Mouse (Mus musculus) thymus, postnatal 36 days (tissue): ENCODE data around the gene Gba.
A peak's percentile ranks its signal among the peaks of the same experiment; 100 is the strongest.
"Not testable (repeated sequence)": the region's sequence is repeated elsewhere in the genome, so short reads cannot be mapped to it uniquely, and the experiment has no call there.

Experiments
- DNase-seq, 2 experiments: peaks; one replicate each; pipeline ENCODE4 v3.0.0; 2022; ENCODE audit warnings: mixed read lengths in 2 of 2

The Gba gene

DNA sequence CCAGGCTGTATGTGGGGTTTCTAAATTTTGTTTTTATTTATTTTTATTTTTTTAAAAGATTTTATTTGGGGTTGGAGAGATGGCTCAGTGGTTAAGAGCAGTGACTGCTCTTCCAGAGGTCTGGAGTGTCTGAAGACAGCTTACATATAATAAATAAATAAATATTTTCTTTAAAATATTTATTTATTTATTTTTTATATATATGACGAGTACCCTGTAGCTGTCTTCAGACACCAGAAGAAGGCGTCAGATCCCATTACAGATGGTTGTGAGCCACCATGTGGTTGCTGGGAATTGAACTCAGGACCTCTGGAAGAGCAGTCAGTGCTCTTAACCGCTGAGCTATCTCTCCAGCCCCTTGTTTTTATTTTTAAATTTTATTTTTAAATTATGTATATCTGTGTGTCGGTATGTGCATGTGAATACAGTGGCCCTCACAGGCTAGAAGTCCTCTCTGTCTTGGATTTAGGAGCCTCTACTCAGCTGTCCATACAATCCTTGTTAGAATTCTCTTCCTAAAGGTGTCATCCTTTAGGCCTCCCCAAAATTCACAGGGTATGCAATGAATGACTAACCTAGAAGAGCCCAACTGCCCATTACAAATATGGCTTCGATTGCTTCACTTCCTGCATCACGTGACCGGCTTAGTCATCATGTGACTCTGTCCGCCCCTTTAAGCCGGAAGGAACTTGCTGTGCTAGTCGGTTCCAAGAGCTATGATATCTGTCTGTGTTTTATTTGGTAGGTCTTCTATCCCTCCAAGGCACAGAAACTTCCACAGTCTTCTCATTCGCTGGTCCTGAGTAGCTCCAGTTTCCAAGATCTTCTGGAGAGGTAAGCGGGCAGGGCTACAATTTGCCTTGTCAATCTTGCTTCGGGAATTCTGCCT, at the start of gene Gba:
Gba (plus strand) TSS at position 676 of the 889 bp plus-strand sequence.
- DNase-seq: peak; percentile 82

DNA sequence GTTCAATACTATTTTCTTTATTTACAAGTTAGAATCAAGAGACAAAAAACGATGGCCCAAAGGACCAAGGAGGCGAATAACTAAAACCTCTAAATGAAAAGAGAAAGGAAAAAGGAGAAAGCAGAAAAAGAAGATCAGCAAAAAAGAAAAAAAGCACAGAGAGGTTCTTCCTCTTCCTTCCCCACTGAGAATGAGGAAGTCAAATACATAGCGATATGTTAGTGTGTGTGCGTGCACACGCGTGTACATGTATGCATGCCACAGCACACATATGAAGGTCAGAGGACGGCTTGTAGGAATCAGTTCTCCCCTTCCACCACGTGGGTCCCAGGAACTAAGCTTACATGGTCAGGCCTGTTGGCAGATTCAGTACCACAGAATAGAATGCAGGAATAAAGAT, 45.8 kb upstream of the Gba start:
- DNase-seq: no peak

DNA sequence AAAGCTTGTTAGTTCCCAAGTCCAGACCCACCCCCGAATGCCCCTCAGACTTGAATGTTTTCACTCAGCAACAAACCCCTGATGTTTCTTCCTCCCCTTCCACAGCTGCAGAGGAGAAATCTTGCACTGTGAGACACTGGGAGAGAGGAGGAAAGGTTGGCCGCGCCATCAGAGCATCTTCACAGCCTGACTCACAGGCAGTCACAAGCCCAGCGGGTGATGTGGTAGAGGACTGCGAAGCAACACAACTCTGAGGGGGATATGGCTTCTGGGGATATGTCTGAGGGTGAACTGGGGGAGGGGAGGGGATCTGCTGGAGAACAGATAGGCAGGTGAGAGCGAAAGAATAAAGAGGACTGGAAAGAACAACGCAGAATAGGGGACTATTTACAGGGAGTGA, 44.1 kb upstream of the Gba start:
- DNase-seq: no peak

DNA sequence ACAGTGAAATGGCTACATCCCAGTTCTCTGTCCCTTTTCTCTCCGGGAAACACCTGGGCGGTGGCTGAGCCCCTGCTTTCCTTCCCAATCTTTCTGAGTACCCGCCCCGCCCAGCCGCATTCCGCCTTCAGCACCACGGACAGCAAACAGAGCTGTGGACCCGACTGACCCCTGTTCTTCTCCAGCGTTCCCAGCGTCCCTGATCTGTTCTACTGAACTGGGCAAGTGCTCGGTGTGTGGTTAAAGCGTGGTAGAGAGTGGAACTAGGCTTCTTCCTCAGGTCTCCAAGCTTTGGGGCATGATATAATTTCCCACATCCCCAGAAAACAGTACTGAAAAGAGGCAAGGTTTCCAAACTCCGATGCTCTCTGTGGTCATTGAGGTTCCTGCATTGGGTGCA, 43.5 kb upstream of the Gba start:
- peak; percentile 39 to 41 for DNase-seq

DNA sequence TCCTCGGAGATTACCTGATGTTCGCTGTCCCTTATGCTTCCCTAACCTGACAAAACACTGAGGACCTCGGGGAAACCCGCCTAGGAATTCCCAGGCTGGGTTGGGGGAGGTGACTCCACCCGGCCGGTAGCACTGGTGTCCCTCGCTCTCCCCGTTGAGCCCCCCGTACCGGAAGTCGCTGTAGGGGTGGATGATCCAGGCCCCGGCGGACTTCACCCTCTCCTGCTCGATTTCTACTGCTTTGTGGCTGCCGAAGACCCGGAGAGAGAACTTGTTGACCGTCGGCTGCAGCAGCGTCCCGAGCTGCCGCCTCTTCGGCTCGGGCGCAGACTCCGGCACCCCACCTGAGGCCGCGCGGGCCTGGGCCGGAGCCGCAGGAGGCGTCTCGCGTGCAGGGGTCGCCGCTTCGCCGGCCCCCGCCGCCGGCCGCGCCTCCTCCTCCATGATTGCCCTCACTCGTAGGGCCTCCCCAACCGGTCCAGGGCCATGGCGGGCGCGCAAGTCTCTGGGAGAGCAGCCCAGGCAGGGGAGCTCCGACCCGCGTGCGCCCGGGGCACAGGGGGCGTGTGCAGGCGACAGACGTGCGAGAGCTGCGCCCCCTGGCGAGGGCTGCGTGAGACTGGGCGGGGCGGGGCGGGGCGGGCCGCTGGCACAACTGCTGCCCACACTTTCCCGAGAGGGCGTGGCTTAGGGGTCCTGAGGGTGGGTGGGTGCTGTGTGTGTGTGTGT, 42.9 kb upstream of the Gba start, which contains the start of gene Hcn3:
Hcn3 (minus strand) TSS at position 581 of the 729 bp plus-strand sequence.
- peak; percentile 78 to 82 for DNase-seq

DNA sequence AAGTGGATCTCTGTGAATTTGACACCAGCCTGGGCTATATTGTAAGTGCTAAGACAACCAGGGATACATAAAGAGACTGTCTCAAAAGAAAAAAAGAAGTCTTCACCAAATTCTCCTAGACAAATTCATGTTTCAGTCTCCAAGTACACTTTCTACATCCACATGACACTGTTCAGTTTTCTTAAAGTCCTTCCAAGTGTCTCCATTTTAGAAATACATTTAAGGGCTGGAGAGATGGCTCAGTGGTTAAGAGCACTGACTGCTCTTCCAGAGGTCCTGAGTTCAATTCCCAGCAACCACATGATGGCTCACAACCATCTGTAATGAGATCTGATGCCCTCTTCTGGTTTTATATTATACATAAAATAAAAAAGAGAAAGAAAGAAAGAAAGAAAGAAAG, 41.5 kb upstream of the Gba start:
- not testable (repeated sequence) for DNase-seq

DNA sequence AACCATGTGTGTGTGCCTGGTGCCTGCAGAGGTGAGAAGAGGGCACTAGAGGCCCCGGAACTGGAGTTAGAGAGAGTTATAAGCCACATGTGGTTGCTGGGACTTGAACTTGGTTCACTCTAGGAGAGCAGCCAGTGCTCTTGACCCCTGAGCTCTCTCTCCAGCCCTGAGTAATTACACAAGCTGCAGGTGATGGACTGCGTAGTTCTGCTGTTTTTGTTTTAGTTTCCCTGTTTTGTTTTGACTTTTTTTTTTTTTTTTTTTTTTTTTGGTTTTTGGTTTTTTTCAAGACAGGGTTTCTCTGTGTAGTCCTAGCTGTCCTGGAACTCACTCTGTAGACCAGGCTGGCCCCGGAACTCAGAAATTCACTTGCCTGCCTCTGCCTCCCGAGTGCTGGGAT, 40.9 kb upstream of the Gba start:
- no peak for DNase-seq

DNA sequence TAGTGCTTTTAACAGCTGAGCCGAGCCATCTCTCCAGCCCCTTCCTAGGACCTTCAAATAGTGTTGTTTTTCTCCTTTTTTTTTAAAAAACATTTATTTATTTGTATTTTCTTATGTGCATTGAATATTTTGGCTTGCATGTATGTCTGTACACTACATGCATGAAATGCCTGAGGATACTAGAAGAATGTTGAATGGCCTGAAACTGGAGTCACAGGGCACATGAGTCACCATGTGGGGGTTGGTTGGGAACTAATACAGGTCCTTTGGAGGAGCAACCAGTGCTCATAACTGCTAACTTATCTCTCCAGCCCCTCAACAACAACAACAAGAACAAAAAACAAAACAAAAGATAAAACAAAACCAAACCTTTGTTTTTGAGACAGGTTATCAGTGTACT, 39.6 kb upstream of the Gba start:
- DNase-seq: no peak

DNA sequence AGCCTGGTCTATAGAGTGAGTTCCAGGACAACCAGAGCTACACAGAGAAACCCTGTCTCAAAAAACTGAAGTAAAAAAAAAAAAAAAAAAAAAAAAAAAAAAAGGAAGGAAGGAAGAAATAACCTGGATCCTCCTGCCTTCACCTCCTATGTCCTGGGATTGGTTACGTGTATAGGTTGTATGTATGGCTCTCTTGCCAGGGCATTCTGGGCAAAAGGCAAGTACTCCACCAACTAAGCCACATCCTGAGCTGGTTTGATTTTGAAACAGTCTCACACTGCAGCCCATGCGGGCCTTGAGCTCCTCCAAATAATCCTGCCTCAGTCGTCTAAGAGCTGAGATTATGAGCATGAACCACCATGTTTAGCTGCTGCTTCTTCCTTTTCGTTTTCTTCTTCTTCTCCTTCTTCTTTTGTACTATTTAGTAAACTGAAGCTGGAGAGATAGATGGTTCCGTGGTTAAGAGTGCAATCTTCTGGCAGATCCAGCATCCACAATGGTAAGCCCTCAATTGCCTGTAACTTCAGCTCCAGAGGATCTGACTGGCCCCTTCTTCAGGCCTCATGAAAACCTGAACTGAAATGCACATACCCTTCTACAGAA, 39.0 kb upstream of the Gba start:
- DNase-seq: no peak

DNA sequence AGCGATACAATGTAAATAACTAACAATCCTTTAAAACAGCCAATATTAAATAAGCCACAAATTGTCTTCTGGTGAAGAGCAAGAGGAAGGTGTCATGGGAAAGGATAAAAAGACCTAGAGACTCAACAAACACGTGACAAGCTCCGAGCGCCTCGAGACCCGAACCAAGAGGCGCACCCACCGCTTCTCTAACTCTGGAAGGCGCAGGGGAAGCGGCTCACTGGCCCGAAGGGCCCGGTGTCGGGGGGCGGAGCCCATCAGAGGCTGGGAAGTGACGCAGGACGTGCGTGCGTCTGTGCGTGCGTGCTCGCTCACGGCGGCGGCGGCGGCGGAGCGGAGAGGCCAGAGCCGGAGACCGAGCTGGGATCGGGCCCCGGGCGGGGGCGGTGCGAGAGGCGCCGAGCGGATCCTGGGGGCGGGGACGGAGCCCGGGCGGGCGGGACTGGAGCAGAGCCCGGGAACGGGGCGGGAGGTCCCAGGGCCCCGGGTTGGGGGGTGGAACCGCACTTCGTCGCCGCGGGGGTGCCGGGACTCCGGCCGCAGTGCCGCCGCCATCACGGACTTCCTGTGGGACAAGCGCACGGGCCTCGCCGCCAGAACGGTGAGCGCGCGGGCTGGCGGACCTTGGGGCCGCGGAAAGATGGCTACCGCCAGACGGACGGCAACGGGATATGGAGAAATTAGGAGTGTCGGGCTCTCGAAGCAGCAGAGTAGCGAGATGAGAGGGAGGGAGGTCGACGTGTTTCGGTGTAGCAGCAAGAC, 38.0 kb upstream of the Gba start, which contains the start of gene Clk2:
Clk2 (plus strand) TSS at position 290 of the 762 bp plus-strand sequence.
- peak; percentile 94 to 97 for DNase-seq

DNA sequence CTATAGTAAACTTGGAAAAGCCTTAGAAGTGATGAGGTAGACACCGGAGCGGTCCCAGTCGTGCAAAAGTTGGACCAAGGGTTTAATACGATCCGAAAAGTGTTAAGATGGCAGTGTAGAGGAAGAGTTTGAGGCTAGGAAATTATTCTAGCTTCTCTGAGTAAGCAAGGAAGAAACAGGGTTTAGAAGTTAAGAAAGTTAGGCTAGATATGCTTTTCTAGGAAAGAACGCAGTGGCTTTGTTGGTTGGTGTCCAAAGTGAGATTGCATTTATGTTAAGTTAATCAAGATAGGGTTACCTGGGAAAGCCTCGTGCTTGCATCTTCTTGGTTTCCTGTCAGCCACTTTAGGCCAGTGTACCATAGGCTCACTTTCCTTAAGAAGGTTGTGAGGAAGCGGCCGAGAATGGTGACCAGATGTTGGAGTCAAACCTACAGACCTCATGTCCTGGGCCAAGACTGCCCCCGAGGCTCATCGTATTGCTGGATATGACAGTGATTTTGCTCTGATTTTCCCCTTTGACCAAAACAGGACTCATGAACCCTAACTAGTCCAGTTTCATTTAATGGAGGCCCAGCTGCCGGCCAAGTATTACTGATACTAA, 37.4 kb upstream of the Gba start:
- DNase-seq: no peak

DNA sequence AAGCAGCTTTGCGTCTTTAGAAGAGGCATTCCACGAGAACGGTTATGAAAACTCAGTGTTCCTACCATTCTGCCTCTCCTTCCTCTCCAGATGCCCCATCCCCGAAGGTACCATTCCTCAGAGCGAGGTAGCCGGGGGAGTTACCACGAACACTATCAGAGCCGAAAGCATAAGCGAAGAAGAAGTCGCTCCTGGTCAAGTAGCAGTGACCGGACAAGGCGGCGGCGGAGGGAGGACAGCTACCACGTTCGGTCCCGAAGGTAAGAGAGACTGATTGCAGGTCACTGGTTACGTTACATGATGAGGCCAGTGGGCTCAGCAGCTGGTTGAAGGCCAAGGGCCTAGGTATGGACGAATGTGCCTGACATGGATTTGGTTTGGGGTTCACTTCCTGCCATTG, 35.8 kb upstream of the Gba start:
- no peak for DNase-seq

DNA sequence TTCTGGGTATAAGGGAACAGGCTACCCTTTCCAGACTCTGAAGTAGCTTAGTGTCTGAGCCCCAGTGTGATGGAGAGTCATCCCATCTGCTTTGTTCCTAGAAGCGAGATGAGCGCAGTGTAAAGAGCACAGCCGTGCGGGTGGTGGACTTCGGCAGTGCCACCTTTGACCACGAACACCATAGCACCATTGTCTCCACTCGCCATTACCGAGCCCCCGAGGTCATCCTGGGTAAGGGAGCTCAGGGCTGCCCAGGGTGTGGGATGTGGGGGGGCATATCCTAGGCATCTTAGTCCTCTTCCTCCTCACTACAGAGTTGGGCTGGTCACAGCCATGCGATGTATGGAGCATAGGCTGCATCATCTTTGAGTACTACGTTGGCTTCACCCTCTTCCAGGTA, 27.9 kb upstream of the Gba start:
- DNase-seq: no peak

DNA sequence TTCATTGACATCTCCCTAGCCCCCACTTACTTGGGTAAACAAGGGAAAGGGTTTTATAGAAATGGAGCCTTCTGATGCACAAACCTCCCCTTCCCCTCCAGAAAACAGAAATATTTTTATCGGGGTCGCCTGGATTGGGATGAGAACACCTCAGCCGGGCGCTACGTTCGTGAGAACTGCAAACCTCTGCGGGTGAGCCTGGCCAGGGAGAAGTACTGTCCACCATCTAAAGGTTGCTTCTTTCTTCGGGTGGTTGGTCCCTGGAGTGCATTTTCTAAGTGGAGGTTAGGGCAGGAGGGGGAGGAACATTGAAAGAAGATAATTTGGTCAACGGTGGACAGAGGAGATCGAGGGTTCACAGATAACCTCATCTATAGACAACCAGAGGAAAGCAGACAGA, 27.2 kb upstream of the Gba start:
- no peak for DNase-seq

DNA sequence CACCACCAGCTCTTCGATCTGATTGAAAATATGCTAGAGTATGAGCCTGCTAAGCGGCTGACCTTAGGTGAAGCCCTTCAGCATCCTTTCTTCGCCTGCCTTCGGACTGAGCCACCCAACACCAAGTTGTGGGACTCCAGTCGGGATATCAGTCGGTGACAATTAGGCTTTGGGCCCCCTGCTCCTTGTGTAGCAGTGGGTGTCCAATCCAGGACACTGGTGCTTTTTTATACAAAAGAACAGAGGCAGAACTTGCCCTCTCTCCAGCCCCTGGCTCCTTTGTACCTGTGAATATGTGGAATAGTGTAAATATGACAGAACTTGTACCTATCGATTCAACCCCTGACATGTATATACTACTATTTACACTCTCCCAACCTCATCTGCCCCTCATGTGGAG, 26.3 kb upstream of the Gba start:
- no peak for DNase-seq

DNA sequence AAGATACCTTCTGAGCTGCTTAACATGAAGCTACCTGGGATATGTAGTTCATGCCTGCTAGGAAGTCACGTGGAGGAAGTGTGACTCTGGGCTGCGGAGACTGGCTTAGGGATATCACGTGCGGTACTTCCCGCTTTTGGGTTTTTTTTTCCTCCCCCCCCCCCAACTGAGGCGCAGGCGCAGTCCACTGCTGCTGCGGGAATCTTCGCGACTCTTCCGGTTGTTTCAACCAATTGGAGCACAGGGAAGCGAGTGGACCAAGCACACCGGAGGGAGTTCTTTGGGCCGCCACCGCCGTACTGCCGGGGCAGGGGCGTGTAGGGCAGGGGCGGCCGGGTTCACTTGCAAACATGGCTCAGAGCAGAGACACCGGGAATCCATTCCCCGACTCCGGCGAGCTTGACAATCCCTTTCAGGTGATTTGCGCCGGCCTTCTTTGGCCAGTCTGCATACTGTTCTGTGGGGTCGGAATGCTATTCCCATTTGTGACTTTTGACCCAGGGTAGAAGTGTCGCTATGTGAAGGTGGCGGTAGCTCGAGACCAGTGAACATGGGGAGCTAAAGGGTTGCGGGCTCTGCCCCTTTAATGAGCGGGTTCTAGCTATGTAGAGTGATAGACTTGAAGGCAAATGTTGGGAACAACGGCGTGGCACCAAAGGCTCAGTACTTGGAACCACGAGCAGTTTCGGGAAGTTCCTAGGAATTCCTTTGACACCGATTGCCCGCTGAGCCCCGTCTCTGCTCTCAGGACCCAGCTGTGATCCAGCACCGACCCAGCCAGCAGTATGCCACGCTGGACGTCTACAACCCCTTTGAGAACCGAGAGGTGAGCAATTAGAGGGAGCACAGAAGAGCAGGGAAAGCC, 25.3 kb upstream of the Gba start, which contains the start of gene Scamp3:
Scamp3 (plus strand) TSS at position 232 of the 865 bp plus-strand sequence.
- peak; percentile 75 to 83 for DNase-seq

DNA sequence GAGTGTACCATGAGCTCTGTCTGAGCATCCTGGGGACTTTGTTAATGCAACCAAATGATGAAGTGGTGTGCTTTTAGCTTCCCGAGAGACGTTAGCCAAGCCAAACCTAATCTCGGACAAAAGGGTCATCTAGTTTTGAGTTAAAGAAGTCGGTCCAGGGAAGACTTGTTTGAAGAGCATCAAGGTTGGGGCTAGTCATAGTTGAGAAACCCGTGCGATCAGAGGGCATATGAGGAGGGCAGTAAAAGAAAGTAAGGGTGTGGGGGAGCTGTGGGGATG, 24.7 kb upstream of the Gba start:
- DNase-seq: no peak

DNA sequence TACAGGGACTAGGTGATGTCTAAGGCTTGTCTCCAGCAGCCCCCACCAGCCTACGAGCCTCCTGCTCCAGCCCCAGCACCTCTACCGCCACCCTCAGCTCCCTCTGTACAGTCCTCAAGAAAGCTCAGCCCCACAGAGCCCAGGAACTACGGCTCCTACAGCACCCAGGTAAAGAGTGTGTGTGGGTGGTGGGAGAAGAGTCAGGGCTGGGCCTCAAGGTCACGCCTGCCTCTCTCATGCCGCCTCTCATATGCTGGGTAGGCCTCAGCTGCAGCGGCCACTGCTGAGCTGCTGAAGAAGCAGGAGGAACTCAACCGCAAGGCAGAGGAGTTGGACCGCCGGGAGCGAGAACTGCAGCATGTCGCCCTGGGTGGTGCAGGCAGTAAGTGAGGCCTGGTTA, 23.7 kb upstream of the Gba start:
- DNase-seq: peak in 1 of 2 experiments; percentile 35

DNA sequence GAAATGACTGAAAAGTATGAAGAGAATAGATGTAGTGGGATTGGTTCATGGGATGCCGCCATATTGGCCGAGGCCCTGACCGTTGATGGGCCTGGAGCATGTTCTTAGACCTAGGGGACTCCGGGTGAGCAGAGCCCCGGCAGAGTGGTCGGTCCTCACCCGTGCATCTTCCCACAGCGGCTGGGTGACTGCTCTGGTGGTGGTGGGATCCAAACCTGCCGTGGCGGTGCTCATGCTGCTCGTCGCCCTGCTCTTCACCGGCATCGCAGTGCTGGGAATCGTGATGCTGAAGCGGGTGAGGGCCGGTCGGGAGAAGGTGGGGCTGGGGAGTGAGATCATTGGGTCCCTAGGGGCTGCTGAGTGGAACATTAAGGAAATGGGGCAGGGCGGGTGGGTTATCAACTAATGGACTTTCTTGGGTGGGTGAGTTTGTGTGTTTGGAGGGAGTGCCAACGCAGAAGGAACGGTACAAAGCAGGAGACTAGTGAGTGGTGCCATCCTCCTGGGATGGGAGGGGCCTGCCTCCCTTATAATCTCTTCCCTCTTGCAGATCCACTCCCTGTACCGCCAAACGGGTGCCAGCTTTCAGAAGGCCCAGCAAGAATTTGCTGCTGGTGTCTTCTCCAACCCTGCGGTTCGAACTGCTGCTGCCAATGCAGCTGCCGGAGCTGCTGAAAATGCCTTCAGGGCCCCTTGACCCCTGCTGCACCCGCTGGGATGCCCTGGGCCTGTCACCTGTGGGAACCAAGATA, 20.8 kb upstream of the Gba start:
- peak in 1 of 2 experiments; percentile 25 for DNase-seq

DNA sequence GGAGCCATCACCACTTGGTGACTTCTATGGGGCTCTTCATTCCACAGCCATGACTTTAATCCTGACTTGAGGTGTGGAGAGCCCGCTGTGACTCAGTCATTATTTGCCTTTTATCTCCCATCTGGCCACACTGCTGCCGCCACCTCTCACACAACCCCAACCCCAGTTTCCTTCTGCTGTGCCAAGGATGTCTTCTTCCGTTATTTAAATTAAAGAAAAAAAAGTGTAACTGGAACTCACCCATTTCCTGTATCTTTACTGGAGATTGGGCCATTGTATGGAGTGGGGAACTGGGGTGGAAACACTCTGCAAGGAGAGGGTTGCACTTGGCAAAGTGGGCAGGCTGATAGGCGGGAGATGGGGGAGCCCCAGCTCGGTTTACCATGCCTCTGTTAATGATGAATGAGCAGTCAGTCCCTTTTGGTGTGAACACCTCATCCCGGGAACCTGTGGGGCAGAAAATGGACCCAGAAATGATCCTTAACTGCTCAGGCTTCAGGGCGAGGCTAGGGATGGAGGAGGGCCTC, 20.1 kb upstream of the Gba start:
- no peak for DNase-seq
